Mouse (Mus musculus) ovary, adult 18-20 months (tissue): ENCODE results near the gene Tuba3a.

Source experiments
- DNase-seq: peaks from one replicate; pipeline ENCODE4 v3.0.0; 2022; ENCODE audit warnings: low spot score, mixed read lengths

Gene Tuba3a

DNA sequence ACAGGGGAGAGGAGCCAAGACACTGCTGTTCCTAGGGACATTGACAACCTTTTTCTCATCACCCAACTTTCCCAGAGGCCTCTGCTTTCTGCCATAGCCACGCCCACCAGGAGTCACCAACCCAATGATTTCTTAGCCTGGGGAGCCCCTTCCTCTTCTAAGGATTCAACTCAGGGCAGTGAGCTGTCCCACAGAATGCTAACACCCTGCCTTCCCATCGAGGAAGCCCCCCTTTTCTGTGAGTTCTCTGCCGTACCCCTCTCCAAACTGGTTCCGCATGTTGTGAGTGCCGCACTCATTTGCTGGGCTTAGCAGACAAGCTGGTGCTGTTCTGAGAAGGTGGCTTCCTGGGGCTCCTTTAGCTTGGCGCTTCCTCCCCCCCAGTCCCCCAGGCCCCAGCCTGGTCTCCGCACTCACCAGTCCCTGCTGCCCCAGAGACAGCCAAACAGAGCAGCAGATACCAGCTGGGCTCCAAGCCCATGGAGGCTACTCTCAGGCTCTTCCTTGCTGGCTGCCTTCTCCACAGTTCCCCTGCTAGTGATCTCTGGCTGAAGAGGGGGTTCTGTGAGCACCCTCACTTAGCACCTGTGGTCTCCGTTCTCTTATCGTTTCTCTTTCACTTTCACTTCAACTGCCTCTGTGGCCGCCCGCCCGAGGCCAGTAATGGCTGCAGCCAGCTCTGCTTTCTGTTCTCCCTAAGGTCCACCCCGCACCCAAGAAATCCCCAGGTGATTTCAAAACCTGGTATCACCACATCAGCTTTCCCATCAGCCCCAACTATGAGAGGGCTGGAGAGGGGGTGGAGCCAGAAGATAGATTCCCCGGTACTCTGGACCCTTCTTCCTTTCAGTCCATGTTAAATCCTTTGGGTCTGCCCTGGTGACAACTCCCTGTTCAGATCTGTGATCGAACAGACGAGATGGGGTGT is 54.5 kb downstream of the Tuba3a start, which contains the start of gene Tapbpl:
Tapbpl (minus strand) TSS at position 744 of the 928 bp plus-strand sequence.
- DNase-seq = peak; percentile 44

DNA sequence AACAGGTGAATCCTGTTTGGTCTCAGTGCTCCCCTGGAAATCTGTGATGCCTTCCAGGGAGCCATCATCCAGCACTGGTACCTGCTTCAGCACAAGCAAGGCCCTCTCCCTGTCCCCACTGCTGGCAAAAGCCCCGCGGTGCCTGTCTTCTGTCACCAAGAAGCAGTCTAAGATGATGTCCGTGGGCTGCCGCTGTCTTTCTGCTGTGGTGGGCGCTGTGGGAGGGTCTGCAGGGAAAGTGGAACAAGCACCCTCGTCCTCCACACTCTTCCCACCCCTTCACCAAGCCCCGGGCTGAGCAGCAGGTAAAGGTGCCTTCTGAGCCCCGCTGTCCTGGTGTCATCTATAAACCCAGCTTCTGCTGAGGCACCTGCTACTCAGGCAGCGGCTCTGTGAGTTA is 55.3 kb downstream of the Tuba3a start:
- no peak for DNase-seq
